Mouse (Mus musculus) olfactory bulb, adult 2 months (tissue): Measurements from ENCODE around the gene Prdm4. TPM values are rescaled to one million over a fixed set of nuclear protein-coding genes. Genes with fewer than 3 reads are reported as not detected.
A peak's percentile ranks its signal among the peaks of the same experiment; 100 is the strongest.

Source experiments
- H3K27ac ChIP-seq: fragments of 200-500 bp; 2 replicates; pipeline ENCODE4 v1.5.1; 2012; ENCODE audit warnings: low read depth, low read length; ENCODE audit not compliant: insufficient read depth
- H3K4me1 ChIP-seq: fragments of 200-500 bp; 2 replicates; pipeline ENCODE4 v1.6.1; 2012; ENCODE audit warnings: low read length; ENCODE audit not compliant: control insufficient read depth, insufficient read depth
- H3K4me3 ChIP-seq: fragments of 200-500 bp; 2 replicates; pipeline ENCODE4 v1.5.1; 2012; ENCODE audit warnings: mild to moderate bottlenecking, low read depth, low read length, moderate library complexity; ENCODE audit not compliant: insufficient read depth
- CTCF ChIP-seq: fragments of 200-500 bp; IDR thresholded peaks from 2 replicates; pipeline ENCODE4 v1.5.1; 2012; ENCODE audit warnings: low read depth, mild to moderate bottlenecking, low read length, moderate library complexity; ENCODE audit not compliant: insufficient read depth
- POLR2A ChIP-seq: fragments of 200-500 bp; IDR thresholded peaks from 2 replicates; pipeline ENCODE4 v1.6.1; 2012; ENCODE audit warnings: mild to moderate bottlenecking, low read depth, low read length, moderate library complexity; ENCODE audit not compliant: insufficient read depth
- WGBS: fragments of 180-500 bp; shearing (Covaris S2); methylation state at CpG from one replicate; pipeline ENCODE4 v1.1.7; 2018; 5-methylcytosine and 5-hydroxymethylcytosine counted together
- polyA plus RNA-seq: library from polyadenylated mRNA; stranded (reverse); fragments of >200 nt; gene quantifications from 2 replicates; pipeline ENCODE4 v1.2.4, GENCODE M21; 2012; ENCODE audit warnings: low replicate concordance; ENCODE audit not compliant: missing spikeins, insufficient read depth, insufficient read length

The Prdm4 gene
- polyA plus RNA-seq, 1 experiment: not detected

DNA sequence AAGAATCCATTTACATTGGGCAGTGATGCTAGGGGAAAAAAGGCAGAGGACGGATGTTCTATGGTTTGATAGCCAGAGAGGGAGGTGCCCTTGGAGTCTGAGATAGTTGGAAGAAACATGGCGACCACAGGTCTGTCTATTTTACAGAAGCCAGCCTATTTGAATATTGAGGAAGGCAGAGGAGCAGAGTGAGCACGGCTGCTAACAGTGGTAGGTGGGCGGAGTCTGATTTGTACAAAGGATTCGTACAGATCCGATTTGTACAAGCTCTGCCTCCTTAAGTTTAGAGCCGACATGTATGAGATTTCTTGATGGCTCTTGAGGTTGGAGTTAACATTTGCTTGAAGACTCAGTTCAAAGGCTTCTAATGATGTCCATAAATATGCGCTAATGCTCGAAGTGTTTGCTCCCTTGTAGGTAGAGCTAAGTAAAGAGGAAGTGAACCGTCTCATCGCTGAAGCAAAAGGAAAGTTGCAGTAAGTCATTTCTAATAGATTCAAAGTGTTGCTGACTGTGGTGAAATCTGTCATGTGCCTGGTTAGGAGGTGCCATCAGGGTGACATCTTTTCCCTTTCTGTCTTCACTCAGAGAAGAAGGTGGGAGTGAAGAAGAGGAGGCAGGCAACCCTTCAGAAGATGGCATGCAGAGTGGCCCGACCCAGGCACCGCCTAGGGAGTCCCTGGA, 42.9 kb downstream of the Prdm4 start:
- H3K4me3 ChIP-seq: no peak overlapping the region
- H3K4me1 ChIP-seq: no peaks in the 10 kb centered on the region
- WGBS: 85% methylated on average over 13 of the region's 13 CpGs
- no peak overlapping the region for H3K27ac ChIP-seq
- TF ChIP-seq POLR2A (no peak), CTCF (no peak)

DNA sequence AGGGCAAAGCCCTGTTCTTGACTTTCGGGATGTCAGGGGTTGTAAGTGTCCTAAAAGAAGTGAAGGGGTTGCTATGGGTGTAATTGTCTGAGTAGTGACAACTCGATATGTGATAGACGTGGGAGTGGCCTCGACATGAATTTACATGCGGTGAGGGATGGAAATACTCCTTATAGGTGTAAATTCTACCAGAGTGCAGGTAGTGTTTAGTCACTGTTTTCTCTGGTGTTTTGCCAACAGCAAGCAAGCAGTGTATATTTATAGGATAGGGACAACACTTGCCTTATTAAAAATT, 44.5 kb downstream of the Prdm4 start:
- H3K4me1 ChIP-seq: no peaks in the 10 kb centered on the region
- no peak overlapping the region for H3K27ac ChIP-seq
- WGBS: 5% methylated on average over 5 of the region's 5 CpGs
- peak overlapping the region; percentile 98 for H3K4me3 ChIP-seq
- no peak for TF ChIP-seq CTCF
- no peak for TF ChIP-seq POLR2A

DNA sequence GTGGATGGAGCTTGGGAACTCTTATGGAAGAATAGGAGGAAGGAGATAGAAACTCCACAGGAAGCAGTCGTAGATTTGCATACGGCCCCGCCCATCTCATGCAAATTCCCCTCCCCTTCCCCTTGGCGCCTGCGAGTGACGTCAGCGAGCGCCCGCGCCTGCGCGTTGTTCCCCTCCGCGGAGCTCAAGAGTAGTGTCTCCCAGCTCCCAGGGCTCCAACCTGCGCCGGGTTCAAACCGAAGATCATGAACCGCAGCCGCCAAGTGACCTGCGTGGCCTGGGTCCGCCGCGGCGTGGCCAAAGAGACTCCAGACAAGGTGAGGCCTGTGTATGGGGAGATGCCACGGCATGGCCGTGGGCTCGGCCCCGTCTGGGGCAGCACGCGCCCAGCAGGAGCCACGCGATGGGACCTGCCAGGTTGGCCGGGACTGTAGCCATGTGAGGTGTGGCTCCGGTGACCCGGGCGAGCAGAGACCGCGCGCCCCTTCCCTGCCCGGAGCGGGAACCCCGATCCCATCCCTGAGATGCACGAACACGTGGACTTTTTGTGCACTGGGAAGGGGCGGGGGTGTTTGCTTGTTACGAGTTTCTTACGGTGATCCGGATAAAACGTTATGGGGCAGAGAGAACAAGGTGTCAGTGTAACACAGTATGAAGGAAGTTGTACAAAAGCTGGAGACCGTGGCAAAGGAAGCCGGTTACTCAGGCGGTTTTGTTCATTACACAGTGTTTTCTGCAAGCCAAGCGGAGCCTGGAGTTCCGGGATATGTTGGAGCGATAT, 45.1 kb downstream of the Prdm4 start:
- TF ChIP-seq POLR2A (peak; percentile 75), CTCF (no peak)
- H3K27ac ChIP-seq: no peak overlapping the region
- no peaks in the 10 kb centered on the region for H3K4me1 ChIP-seq
- peak overlapping the region; percentile 98 for H3K4me3 ChIP-seq
- WGBS: under 1% methylated on average over 55 of the region's 55 CpGs

DNA sequence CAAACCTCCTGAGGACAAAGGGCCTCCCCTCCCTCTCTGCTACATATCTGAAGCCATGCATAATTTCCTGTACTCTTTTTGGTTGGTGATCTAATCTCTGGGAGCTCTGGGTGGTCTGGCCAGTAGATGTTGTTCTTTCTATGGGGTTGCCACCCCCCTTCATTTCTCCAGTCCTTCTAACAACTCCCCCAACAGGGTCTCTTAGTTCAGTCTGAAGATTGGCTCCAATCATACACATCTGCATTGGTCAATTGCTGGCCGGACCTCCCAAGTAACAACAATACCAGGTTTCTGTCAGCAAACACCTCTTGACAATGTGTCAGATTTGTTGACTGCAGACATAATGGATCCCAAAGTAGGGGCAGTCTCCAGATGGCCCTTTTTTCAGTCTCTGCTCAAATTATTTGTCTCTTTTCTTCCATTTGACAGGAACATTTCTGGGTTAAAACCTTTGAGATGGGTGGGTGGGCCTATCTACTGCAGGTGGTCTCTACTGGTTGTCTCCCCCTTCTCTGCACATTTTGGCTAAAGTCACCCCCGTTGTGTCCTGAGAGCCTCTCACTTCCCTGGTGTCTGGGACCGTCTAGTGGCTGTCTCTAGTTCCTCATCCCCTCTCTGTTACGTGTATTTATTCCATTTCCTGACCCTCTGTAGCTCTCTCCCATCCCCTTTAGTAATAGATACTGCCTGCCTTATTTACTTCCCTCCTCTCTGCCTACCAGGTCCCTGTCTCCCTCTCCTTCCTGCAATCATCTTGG, 70.7 kb downstream of the Prdm4 start:
- no peak for TF ChIP-seq CTCF
- no peak for TF ChIP-seq POLR2A
- H3K27ac ChIP-seq: no peak overlapping the region
- no peaks in the 10 kb centered on the region for H3K4me1 ChIP-seq
- no peak overlapping the region for H3K4me3 ChIP-seq
- 83% methylated on average over 4 of the region's 4 CpGs for WGBS

Other genes with a start within 250 kb of the Prdm4 start
- not detected in 2 replicates for gene Pwp1, start 87.6 kb downstream of the Prdm4 start, polyA plus RNA-seq
- gene Ascl4, start 10.5 kb upstream of the Prdm4 start, polyA plus RNA-seq: not detected in 2 replicates
- not detected in 2 replicates for gene Rtcb, start 40.7 kb upstream of the Prdm4 start, polyA plus RNA-seq
- not detected in 2 replicates for gene Bpifc, start 94.8 kb upstream of the Prdm4 start, polyA plus RNA-seq
- gene Fbxo7, start 104.8 kb upstream of the Prdm4 start, polyA plus RNA-seq: not detected in 2 replicates